Mouse (Mus musculus) heart, adult 8-10 months (tissue): ENCODE results near the gene Armh3. TPM values are rescaled to one million over a fixed set of nuclear protein-coding genes. Genes with fewer than 3 reads are reported as not detected.
A peak's percentile ranks its signal among the peaks of the same experiment; 100 is the strongest.

Experiments used
- DNase-seq: peaks from one replicate; pipeline ENCODE4 v3.0.0; 2022; ENCODE audit warnings: low spot score
- total RNA-seq, 4 experiments: library from RNA; stranded (reverse); gene quantifications; 2 replicates each; pipeline ENCODE4 v1.2.4; 2022

Gene Armh3
- total RNA-seq: 10 to 100 TPM; 14.8 to 19.0 (median 16.0) TPM

DNA sequence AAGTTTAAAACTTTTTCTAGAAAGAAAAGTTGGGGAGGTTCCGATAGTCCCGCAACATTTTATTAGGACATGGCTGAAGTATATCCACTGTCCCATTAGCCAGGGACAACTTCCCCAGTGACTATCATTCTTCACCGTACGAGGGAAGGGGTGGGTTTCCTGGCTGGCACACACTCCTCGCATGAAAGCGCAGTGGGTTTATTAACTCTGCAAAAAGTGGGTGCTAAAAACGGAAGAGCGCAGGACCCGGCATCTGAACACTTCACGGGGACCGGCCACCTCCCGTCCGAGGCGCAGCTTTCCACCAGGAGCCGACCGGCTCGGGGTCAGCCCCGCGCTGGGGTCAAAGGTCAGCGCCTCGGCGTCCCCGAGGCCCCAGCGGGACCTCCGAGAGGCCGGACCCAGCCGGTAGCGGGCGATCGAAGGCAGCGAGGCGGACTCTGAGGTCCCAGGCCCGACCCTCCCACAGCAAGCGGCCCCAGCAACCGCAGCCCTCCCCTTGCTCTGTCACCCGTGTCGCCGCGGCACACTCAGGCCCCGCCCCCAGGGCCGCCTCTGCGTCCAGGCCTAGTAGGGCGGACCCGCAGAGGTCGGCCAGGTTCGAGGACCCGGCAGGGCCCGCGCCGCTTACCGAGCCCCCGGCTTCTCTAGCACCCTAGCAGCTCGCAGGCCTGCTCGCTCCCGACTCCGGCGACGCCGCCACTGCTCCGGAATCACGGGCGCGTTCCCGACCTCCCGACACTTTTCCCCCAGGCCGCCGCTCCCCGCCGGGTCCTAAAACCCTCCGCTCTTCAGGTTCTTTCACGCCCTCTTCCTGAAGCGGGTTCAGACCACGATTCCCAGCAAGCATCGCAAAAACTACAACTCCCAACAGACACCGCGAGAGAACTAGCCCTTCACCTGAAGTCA is at the start of gene Armh3:
TSS of gene Armh3 (minus strand) at position 704 of the 909 bp plus-strand sequence.
- peak; percentile 93 for DNase-seq

DNA sequence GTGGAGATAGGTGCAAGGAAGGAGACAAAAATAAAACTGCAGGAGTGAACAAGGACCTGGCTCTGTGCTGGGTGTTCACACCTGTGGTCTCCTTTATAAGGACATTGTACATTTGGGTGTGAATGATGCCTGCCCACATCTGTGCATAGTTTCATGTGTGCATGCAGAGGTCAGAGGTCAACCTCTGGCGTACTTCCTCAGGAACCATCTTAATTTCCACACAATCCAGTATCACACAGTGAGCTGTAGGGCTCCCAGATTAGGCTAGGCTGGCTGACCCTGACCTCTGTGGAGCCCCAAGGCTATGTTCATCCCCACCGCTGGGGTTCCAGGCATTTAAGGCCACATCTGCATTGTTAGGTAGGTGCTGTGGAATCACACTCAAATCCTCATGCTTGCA is 49.1 kb upstream of the Armh3 start:
- DNase-seq: no peak

DNA sequence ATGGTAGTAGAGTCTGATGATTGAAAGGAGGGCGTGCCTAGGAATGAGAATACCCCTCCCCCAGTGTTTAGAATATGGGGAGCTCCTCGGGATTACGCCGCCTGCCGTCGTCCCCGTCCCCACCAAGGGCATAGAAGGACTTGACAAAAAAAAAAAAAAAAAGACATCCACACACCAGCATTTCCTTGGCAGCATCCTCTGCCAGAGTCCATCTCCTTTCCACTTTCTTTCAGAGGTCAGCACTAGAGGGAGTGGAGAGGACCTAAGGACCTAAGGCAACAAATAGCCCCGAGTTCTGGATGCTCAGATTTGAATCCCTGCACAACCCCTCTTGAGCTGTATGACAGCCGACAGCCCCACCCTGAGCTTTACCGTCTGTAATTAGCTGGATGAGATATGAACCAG is 48.3 kb upstream of the Armh3 start:
- DNase-seq: no peak

- DNase-seq: peak; percentile 72
Observed at GRCm38 (mm10) chr19:46045696-46046311, 47.5 kb upstream of the Armh3 start.

- DNase-seq: peak; percentile 89
Observed at GRCm38 (mm10) chr19:46044993-46045695, 46.9 kb upstream of the Armh3 start, which contains the start of gene Ldb1. TSS of gene Ldb1 (minus strand) at chr19:46045214.

GRCm38 (mm10) chr19:46044271-46044992 is 46.1 kb upstream of the Armh3 start, which contains the start of gene Pprc1:
TSS of gene Pprc1 (plus strand) at chr19:46044886.
- DNase-seq: peak; percentile 60

- no peak for DNase-seq
Observed at GRCm38 (mm10) chr19:46043380-46043779, 45.1 kb upstream of the Armh3 start.

- no peak for DNase-seq
Observed at GRCm38 (mm10) chr19:46042476-46043011, 44.3 kb upstream of the Armh3 start.

DNA sequence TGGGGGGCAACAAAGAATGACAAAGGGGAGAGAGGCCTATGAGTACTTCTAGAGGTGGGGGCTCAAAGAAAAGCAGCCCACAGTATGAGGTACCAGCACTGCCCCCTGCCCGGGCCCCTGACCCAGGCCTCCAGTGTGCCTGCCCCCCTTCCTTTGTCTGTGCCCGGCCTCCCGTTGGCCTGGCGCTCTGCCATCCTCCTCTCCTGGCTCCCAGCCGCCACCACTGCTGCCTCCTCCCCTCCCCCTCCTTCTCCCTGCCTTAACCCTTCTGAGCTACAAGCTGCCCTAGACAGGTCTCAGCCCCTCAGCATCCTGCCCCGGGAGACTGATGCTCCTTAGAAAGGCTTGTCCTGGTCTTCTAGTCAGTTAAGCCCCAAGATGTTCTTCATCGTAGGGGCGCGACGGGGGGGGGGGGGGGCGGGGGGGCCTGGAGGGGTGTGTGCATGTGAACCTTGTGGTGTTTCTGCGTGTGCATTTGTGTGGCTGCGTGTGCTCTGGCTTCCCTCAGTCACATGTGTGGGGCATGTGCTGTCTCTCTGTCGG is 43.7 kb upstream of the Armh3 start:
- DNase-seq: peak; percentile 77

- DNase-seq: no peak
Observed at GRCm38 (mm10) chr19:46041299-46041932, 43.1 kb upstream of the Armh3 start.

DNA sequence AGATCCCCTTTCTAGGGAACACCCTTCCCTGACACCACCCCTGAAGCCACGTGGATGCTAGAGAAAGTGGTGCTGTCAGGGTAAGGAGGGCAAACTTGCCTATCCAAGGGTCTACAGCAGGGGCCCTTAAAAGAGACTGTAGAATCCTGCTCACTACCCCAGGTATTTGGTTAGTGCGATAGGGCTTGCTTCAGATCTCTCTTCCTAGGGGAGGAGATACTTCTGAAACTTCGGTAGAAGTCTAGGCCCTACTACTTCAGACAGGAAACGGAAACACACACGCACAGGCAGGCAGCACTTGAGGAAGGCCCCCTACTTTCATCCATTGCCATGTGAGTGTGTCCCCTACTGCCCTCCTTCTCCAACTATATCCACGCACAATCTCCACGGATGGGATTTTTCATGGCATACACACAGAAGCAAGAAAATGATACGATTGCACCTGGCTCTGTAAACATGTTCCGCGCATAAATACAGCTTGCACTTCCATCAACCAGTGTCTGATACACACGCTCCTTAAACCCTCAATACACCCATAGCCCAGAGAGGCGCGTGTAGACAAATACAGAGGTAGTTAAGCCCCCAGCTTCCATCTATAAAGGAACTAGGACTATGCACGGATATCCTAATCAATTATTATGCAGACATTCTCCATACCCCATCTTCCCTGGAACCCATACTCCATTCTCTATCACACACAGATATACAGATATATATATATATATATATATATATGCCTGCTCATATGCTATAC is 42.0 kb upstream of the Armh3 start:
- no peak for DNase-seq

DNA sequence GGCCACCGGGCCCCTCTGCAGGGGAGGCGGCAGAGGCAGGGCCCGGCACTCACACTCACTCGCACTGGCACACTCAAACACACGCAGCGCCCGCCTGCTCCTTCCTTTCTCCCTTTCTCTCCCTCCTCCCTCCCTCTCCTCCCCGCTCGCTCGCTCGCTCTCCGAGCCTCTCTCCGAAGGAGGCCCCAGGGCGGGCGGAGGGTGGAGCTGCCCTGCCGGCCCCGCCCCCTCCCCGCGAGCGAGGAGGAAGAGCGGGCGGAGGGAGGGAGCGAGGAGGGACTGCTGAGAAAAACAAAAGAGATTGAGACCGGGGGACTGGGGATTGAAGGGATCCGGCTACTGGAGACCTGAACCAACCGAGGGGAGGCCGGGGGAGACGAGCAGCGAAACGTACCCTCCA is 41.2 kb upstream of the Armh3 start:
- peak; percentile 79 for DNase-seq

DNA sequence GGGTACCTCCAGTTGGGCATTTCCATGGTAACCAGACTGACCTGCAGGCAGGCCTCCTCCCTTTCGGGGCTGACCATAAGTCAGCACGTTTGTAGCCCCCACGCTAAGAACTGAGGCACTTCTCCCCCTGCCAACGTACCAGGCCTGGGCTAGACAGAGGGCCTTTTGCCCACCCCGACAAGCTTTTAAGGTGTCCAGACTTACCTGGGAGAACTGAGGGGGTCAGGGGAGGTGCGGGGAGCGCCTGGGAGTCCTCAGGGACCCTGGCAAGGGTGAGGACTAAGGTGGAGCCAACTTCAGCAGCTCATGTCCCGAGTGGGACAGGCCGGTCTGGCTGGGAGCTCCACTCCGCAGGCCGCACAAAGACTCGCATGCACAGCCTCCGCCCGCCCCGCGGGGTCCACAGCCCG is 40.6 kb upstream of the Armh3 start:
- no peak for DNase-seq

GRCm38 (mm10) chr19:46037925-46038850 is 39.9 kb upstream of the Armh3 start:
- DNase-seq: no peak

GRCm38 (mm10) chr19:46037243-46037924 is 39.1 kb upstream of the Armh3 start:
- DNase-seq: no peak

- DNase-seq: no peak
Observed at GRCm38 (mm10) chr19:46036477-46037242, 38.4 kb upstream of the Armh3 start.

DNA sequence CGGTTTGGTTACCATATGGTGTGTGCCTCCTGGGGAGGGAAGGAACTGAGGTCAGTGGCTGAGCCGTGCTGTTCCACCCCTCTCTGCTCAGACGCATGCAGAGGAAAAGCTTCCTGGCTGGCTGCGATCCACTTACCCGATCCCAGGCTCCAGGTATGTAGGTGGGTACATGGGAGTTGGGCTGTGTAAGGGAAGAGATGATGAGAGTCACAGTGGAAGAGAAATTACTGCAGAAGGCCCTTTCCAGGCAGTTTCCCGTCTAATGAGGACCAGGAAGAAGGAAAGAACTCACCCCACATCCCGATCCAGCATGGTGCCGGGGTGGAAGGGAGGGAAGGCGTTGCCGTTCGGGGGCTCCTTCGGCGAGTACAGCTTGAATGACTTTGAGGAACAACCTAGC is 37.7 kb upstream of the Armh3 start:
- no peak for DNase-seq
